Mouse (Mus musculus) ES-E14 (cell line): ENCODE results near the gene Fam110a. TPM values are rescaled to one million over a fixed set of nuclear protein-coding genes. Genes with fewer than 3 reads are reported as not detected.

ENCODE experiments used
- DNase-seq: peaks from one replicate; pipeline ENCODE4 v3.0.0-alpha.2; 2013; ENCODE audit warnings: low read depth, low spot score
- H3K27ac ChIP-seq: 2 replicates; pipeline ENCODE4 v1.5.1; 2012; ENCODE audit warnings: low read depth, mild to moderate bottlenecking, low read length, moderate library complexity, mixed read lengths; ENCODE audit not compliant: poor library complexity, insufficient read depth, severe bottlenecking
- H3K36me3 ChIP-seq: 2 replicates; pipeline ENCODE4 v1.6.1; 2012; ENCODE audit warnings: mild to moderate bottlenecking, low read length, moderate library complexity, mixed read lengths; ENCODE audit not compliant: control insufficient read depth, poor library complexity, insufficient read depth, severe bottlenecking
- H3K4me1 ChIP-seq, 2 experiments: fragments of 150-350 bp in 1 of 2; sonication (generic) in 1 of 2; 2 replicates each; pipeline ENCODE4 v1.6.1; 2012; ENCODE audit warnings: low read length in 2 of 2, mild to moderate bottlenecking in 1 of 2, mixed read lengths in 1 of 2; ENCODE audit not compliant: control insufficient read depth in 2 of 2, insufficient read depth in 2 of 2, poor library complexity in 1 of 2
- H3K4me3 ChIP-seq, 2 experiments: fragments of 150-350 bp in 1 of 2; sonication (generic) in 1 of 2; 2 replicates each; pipeline ENCODE4 v1.5.1; 2012; ENCODE audit warnings: low read length in 2 of 2, low read depth in 1 of 2, mild to moderate bottlenecking in 1 of 2, mixed read lengths in 1 of 2; ENCODE audit not compliant: insufficient read depth in 1 of 2, poor library complexity in 1 of 2, severe bottlenecking in 1 of 2
- H3K9ac ChIP-seq: 2 replicates; pipeline ENCODE4 v1.6.1; 2012; ENCODE audit warnings: low read depth, mild to moderate bottlenecking, low read length, mixed read lengths; ENCODE audit not compliant: poor library complexity, insufficient read depth, severe bottlenecking
- H3K9me3 ChIP-seq: fragments of 150-350 bp; sonication (generic); 2 replicates; pipeline ENCODE4 v1.6.1; 2012; ENCODE audit warnings: low read depth, mild to moderate bottlenecking, low read length; ENCODE audit not compliant: control insufficient read depth, insufficient read depth
- CHD2 ChIP-seq: IDR thresholded peaks from 2 replicates; pipeline ENCODE4 v1.6.1; 2014; ENCODE audit warnings: mild to moderate bottlenecking, low read depth, low read length, inconsistent platforms
- HCFC1 ChIP-seq: IDR thresholded peaks from 2 replicates; pipeline ENCODE4 v1.6.1; 2012; ENCODE audit warnings: low read length, inconsistent platforms, borderline replicate concordance; ENCODE audit not compliant: insufficient read depth
- MAFK ChIP-seq: IDR thresholded peaks from 2 replicates; pipeline ENCODE4 v1.6.1; 2014; ENCODE audit warnings: mild to moderate bottlenecking, low read depth, low read length, inconsistent platforms; ENCODE audit not compliant: insufficient read depth
- ZC3H11A ChIP-seq: IDR thresholded peaks from 2 replicates; pipeline ENCODE4 v1.6.1; 2012; ENCODE audit warnings: low read depth, mild to moderate bottlenecking, inconsistent platforms, low read length, borderline replicate concordance
- ZNF384 ChIP-seq: IDR thresholded peaks from 2 replicates; pipeline ENCODE4 v1.6.1; 2012; ENCODE audit warnings: low read depth, low read length, inconsistent platforms
- in situ Hi-C, 2 experiments: fragments of 600-800 bp; cut with MboI; formaldehyde crosslinking; loops; one replicate each; pipeline ENCODE4 v1.15.1; 2025; ENCODE audit warnings: low sequenced_read_pairs in 2 of 2, inconsistent platforms in 1 of 2; ENCODE audit not compliant: unreplicated experiment in 2 of 2
- total RNA-seq: library from RNA; depleted of rRNA; stranded (reverse); fragments of 300-350 nt; gene quantifications from 2 replicates; pipeline ENCODE4 v1.2.3, GENCODE M21; 2012

Gene Fam110a
- total RNA-seq, 1 experiment = 5.8 TPM

GRCm38 (mm10) chr2:151975295-151975694, 4.7 kb downstream of the Fam110a start:
- H3K36me3 ChIP-seq = no peaks in the 10 kb centered on the region; the same call in 1 of the 2 replicates
- DNase-seq = no peak
- H3K9ac ChIP-seq = no peak overlapping the region
- no peak overlapping the region for H3K27ac ChIP-seq
- in situ Hi-C loops = no loop called here
- H3K4me3 ChIP-seq = no peak overlapping the region
- TF ChIP-seq CHD2 (no peak), HCFC1 (no peak), ZNF384 (no peak), ZC3H11A (no peak), MAFK (no peak)
- no peaks in the 10 kb centered on the region for H3K9me3 ChIP-seq
- H3K4me1 ChIP-seq = peaks cover 12 to 30% of the 10 kb centered on the region in 2 experiments; a peak in 2 of 4 replicates

- TF ChIP-seq ZNF384 = no peak
- TF ChIP-seq CHD2 = no peak
- no peak for TF ChIP-seq HCFC1
- TF ChIP-seq MAFK = no peak
- no peak for TF ChIP-seq ZC3H11A
- H3K4me1 ChIP-seq = peaks cover 12 to 38% of the 10 kb centered on the region in 2 experiments; a peak in 3 of 4 replicates
- in situ Hi-C loops = no loop called here
- H3K9me3 ChIP-seq = no peaks in the 10 kb centered on the region
- H3K4me3 ChIP-seq = peak overlapping the region; percentile 38 to 64
- no peak for DNase-seq
- H3K9ac ChIP-seq = peak overlapping the region; percentile 33
- H3K27ac ChIP-seq = no peak overlapping the region
- H3K36me3 ChIP-seq = peaks cover 14% of the 10 kb centered on the region
These were observed 6.1 kb downstream of the Fam110a start for GRCm38 (mm10) chr2:151973595-151974562.

- Histone ChIP-seq H3K4me3 (peak overlapping the region; percentile 38 to 64), H3K27ac (no peak overlapping the region), H3K4me1 (peaks cover 11 to 34% of the 10 kb centered on the region in 2 experiments; a peak in 3 of 4 replicates), H3K36me3 (peaks cover 16% of the 10 kb centered on the region), H3K9ac (peak overlapping the region; percentile 33; the same call in 1 of the 2 replicates), H3K9me3 (no peaks in the 10 kb centered on the region)
- DNase-seq = no peak
- in situ Hi-C loops = no loop called here
- TF ChIP-seq ZNF384 (no peak), ZC3H11A (no peak), MAFK (no peak), HCFC1 (no peak), CHD2 (no peak)
These were observed 7.0 kb downstream of the Fam110a start for GRCm38 (mm10) chr2:151972880-151973594.

GRCm38 (mm10) chr2:151971748-151972147, 8.3 kb downstream of the Fam110a start:
- H3K9ac ChIP-seq = no peak overlapping the region
- in situ Hi-C loops = no loop called here
- no peak for DNase-seq
- H3K4me3 ChIP-seq = no peak overlapping the region
- no peaks in the 10 kb centered on the region for H3K9me3 ChIP-seq
- peaks cover 9 to 30% of the 10 kb centered on the region in 2 experiments; a peak in 3 of 4 replicates for H3K4me1 ChIP-seq
- TF ChIP-seq MAFK (no peak), CHD2 (no peak), ZNF384 (no peak), HCFC1 (no peak)
- peaks cover 16% of the 10 kb centered on the region for H3K36me3 ChIP-seq
- H3K27ac ChIP-seq = no peak overlapping the region
